Mouse (Mus musculus): Measurements from ENCODE around the gene Frmd5.

- no peak for TF ChIP-seq POLR2A (IDR thresholded peaks at IDR 0.05; ENCODE audit: borderline replicate concordance, low read depth, low read length)
- TF ChIP-seq CTCF (IDR thresholded peaks at IDR 0.05; ENCODE audit: low read depth, low read length): no peak
Observed at GRCm38 (mm10) chr2:121614483-121615198, 192.2 kb downstream of the Frmd5 start.

Measured in bone marrow macrophage, adult 2 months (primary cell).